9 mouse cellular contexts compared by ENCODE assay signal in genomic region chr17:53659738-53660137, GRCm38 (mm10). TPM values are rescaled to one million over a fixed set of nuclear protein-coding genes. Genes with fewer than 3 reads are reported as not detected.
DNase-seq lines count a peak whose midpoint lies in the region; ATAC-seq lines count a peak whose summit lies in the region.
"Had no signal": no experiment of that assay in that cellular context is flagged by ENCODE, and none has a peak within 500 bp of the region (broad histone marks: within the 10 kb centered on the region; RNA-seq: fewer than 3 reads in every experiment).

No protein-coding gene starts in this region.

- no peak overlapping the region for H3K9ac ChIP-seq in hindbrain, embryonic 15.5 days
- no peak overlapping the region for H3K9ac ChIP-seq in hindbrain, embryonic 12.5 days

- H3K4me3 ChIP-seq in hindbrain, embryonic 15.5 days: no peak overlapping the region
- no peak overlapping the region for H3K4me3 ChIP-seq in hindbrain, embryonic 12.5 days

- 42% methylated on average over 4 of the region's 4 CpGs for WGBS in hindbrain, embryonic 15.5 days
- 63% methylated on average over 4 of the region's 4 CpGs for WGBS in hindbrain, embryonic 12.5 days

- no peaks in the 10 kb centered on the region for H3K9me3 ChIP-seq in hindbrain, embryonic 15.5 days
- H3K9me3 ChIP-seq in hindbrain, embryonic 12.5 days (replicated peaks): no peaks in the 10 kb centered on the region

- ATAC-seq in hindbrain, embryonic 15.5 days (ENCODE audit: low FRiP score, low read depth): peak; percentile 75
- ATAC-seq in hindbrain, embryonic 12.5 days (ENCODE audit: low FRiP score): no peak
- ATAC-seq in erythroid progenitor cell, adult 5-6 weeks (replicated peaks; ENCODE audit: low FRiP score, poor library complexity, severe bottlenecking): no peak

- peaks cover 3% of the 10 kb centered on the region; the same call in 1 of the 2 replicates for H3K4me1 ChIP-seq in hindbrain, embryonic 15.5 days (replicated peaks)
- H3K4me1 ChIP-seq in hindbrain, embryonic 12.5 days: no peaks in the 10 kb centered on the region

- peaks cover 23% of the 10 kb centered on the region for H3K36me3 ChIP-seq in hindbrain, embryonic 15.5 days
- peaks cover 22% of the 10 kb centered on the region for H3K36me3 ChIP-seq in hindbrain, embryonic 12.5 days

- no peak overlapping the region for H3K4me2 ChIP-seq in hindbrain, embryonic 15.5 days
- no peak overlapping the region for H3K4me2 ChIP-seq in hindbrain, embryonic 12.5 days (replicated peaks)

- H3K27me3 ChIP-seq in hindbrain, embryonic 15.5 days: no peaks in the 10 kb centered on the region
- H3K27me3 ChIP-seq in hindbrain, embryonic 12.5 days: no peaks in the 10 kb centered on the region

- no peak overlapping the region for H3K27ac ChIP-seq in hindbrain, embryonic 15.5 days (replicated peaks)
- no peak overlapping the region for H3K27ac ChIP-seq in hindbrain, embryonic 12.5 days
- H3K27ac ChIP-seq: kidney, postnatal 0 days had no signal

- intact Hi-C loops in left cerebral cortex, postnatal 4 days (cut with DNase I): no loop called here

- peak; percentile 34 for DNase-seq in adrenal gland, postnatal 14 days
- no peak for DNase-seq in adrenal gland, adult 8-10 months
- peak; percentile 27 to 52 for DNase-seq in cerebellum, postnatal 25 days
- DNase-seq in left cerebral cortex, postnatal 4 days: peak; percentile 61
- no peak for DNase-seq in thymus, postnatal 4 days

RNA-seq across cellular contexts. Expression of gene Sgo1, which starts 29.4 kb away (rescaled TPM):
- 3.3 and 5.2 TPM in 2 replicates for total RNA-seq in adrenal gland, postnatal 14 days (2021)
- total RNA-seq in adrenal gland, adult 8-10 months (2022): under 1 TPM; 0.32 to 0.94 (median 0.34) TPM
- polyA plus RNA-seq in hindbrain, embryonic 15.5 days (2015; fragmentation: Nextera tagmentation; extraction: Ambion mirVana): 7.6 and 10.1 TPM in 2 replicates
- polyA plus RNA-seq in hindbrain, embryonic 12.5 days (2016; fragmentation: Nextera tagmentation; extraction: Ambion mirVana): 21.5 and 28.3 TPM in 2 replicates
- total RNA-seq in left cerebral cortex, postnatal 4 days (2021): 1 to 10 TPM; 1.9 to 2.2 TPM
- 141 and 166 TPM in 2 replicates for total RNA-seq in erythroid progenitor cell, adult 5-6 weeks (2015; ENCODE audit: low replicate concordance)
- total RNA-seq in erythroid progenitor cell, adult 5-6 weeks (2017; ENCODE audit: low replicate concordance): 186 and 236 TPM in 2 replicates

Comparison
In these comparisons a context has a peak if more than half of its experiments do, and no peak if none do; other contexts are left out.
1. DNase-seq: peak in adrenal gland, postnatal 14 days (single experiment), cerebellum, postnatal 25 days (2 of 2) and left cerebral cortex, postnatal 4 days (single experiment); none in adrenal gland, adult 8-10 months (single experiment) and thymus, postnatal 4 days (single experiment).
2. RNA of gene Sgo1, which starts 29.4 kb away (total RNA-seq): 141 to 236 TPM in erythroid progenitor cell, adult 5-6 weeks; 3.3 to 5.2 TPM in adrenal gland, postnatal 14 days, 1.9 to 2.2 TPM in left cerebral cortex, postnatal 4 days and 0.32 to 0.94 TPM in adrenal gland, adult 8-10 months; every median in the first group is over 10 times any median in the second.